Mouse (Mus musculus): ENCODE results near the gene Arhgap32. TPM values are rescaled to one million over a fixed set of nuclear protein-coding genes. Genes with fewer than 3 reads are reported as not detected.

The Arhgap32 gene
- polyA plus RNA-seq, 1 experiment from 2014 or later, result 1.3 TPM

- Histone ChIP-seq H3K9ac (ENCODE audit: low read depth, low read length) (no peak overlapping the region), H3K27me3 (replicated peaks; ENCODE audit: control insufficient read depth, insufficient read depth, low read length) (no peaks in the 10 kb centered on the region), H3K4me2 (no peak overlapping the region), H3K4me3 (ENCODE audit: low read depth, low read length) (no peak overlapping the region), H3K27ac (ENCODE audit: low read depth, low read length) (no peak overlapping the region), H3K4me1 (replicated peaks; ENCODE audit: control insufficient read depth, insufficient read depth, low read length) (no peaks in the 10 kb centered on the region), H3K36me3 (ENCODE audit: control insufficient read depth, insufficient read depth, low read length) (no peaks in the 10 kb centered on the region), H3K9me3 (ENCODE audit: control insufficient read depth, low read length) (no peaks in the 10 kb centered on the region)
- ATAC-seq (replicated peaks; ENCODE audit: low FRiP score), result no peak
- WGBS, result 94% methylated on average over 3 of the region's 3 CpGs
- DNase-seq (ENCODE audit: low spot score), result no peak
Observed at GRCm38 (mm10) chr9:32143451-32143850, 27.5 kb downstream of the Arhgap32 start.

- no peaks in the 10 kb centered on the region for H3K9me3 ChIP-seq (ENCODE audit: control insufficient read depth, low read length)
- no peaks in the 10 kb centered on the region for H3K4me1 ChIP-seq (replicated peaks; ENCODE audit: control insufficient read depth, insufficient read depth, low read length)
- H3K9ac ChIP-seq (ENCODE audit: low read depth, low read length), result no peak overlapping the region
- H3K27ac ChIP-seq (ENCODE audit: low read depth, low read length), result no peak overlapping the region
- DNase-seq (ENCODE audit: low spot score) (no peak), ATAC-seq (replicated peaks; ENCODE audit: low FRiP score) (no peak)
- H3K36me3 ChIP-seq (ENCODE audit: control insufficient read depth, insufficient read depth, low read length), result no peaks in the 10 kb centered on the region
- H3K4me3 ChIP-seq (ENCODE audit: low read depth, low read length), result no peak overlapping the region
- H3K27me3 ChIP-seq (replicated peaks; ENCODE audit: control insufficient read depth, insufficient read depth, low read length), result no peaks in the 10 kb centered on the region
- WGBS, result 69% methylated on average over 12 of the region's 12 CpGs
- no peak overlapping the region for H3K4me2 ChIP-seq
Observed at GRCm38 (mm10) chr9:32146257-32146996, 30.5 kb downstream of the Arhgap32 start.

- no peak overlapping the region for H3K9ac ChIP-seq (ENCODE audit: low read depth, low read length)
- no peak overlapping the region for H3K4me2 ChIP-seq
- ATAC-seq (replicated peaks; ENCODE audit: low FRiP score) (no peak), DNase-seq (ENCODE audit: low spot score) (no peak)
- 70% methylated on average over 3 of the region's 3 CpGs for WGBS
- no peaks in the 10 kb centered on the region for H3K36me3 ChIP-seq (ENCODE audit: control insufficient read depth, insufficient read depth, low read length)
- H3K4me1 ChIP-seq (replicated peaks; ENCODE audit: control insufficient read depth, insufficient read depth, low read length), result no peaks in the 10 kb centered on the region
- H3K9me3 ChIP-seq (ENCODE audit: control insufficient read depth, low read length), result no peaks in the 10 kb centered on the region
- H3K27me3 ChIP-seq (replicated peaks; ENCODE audit: control insufficient read depth, insufficient read depth, low read length), result no peaks in the 10 kb centered on the region
- no peak overlapping the region for H3K4me3 ChIP-seq (ENCODE audit: low read depth, low read length)
- no peak overlapping the region for H3K27ac ChIP-seq (ENCODE audit: low read depth, low read length)
Observed at GRCm38 (mm10) chr9:32149241-32149640, 33.3 kb downstream of the Arhgap32 start.

- DNase-seq (ENCODE audit: low spot score) (no peak), ATAC-seq (replicated peaks; ENCODE audit: low FRiP score) (0 out of 2 replicates have a peak, but pooled peaks have one; percentile 45)
- Histone ChIP-seq H3K4me2 (no peak overlapping the region), H3K9ac (ENCODE audit: low read depth, low read length) (no peak overlapping the region), H3K36me3 (ENCODE audit: control insufficient read depth, insufficient read depth, low read length) (no peaks in the 10 kb centered on the region), H3K4me3 (ENCODE audit: low read depth, low read length) (no peak overlapping the region), H3K27ac (ENCODE audit: low read depth, low read length) (no peak overlapping the region), H3K27me3 (replicated peaks; ENCODE audit: control insufficient read depth, insufficient read depth, low read length) (no peaks in the 10 kb centered on the region), H3K9me3 (ENCODE audit: control insufficient read depth, low read length) (no peaks in the 10 kb centered on the region), H3K4me1 (replicated peaks; ENCODE audit: control insufficient read depth, insufficient read depth, low read length) (no peaks in the 10 kb centered on the region)
- 53% methylated on average over 11 of the region's 11 CpGs for WGBS
Observed at GRCm38 (mm10) chr9:32149836-32150642, 34.1 kb downstream of the Arhgap32 start.

GRCm38 (mm10) chr9:32154727-32155371, 38.9 kb downstream of the Arhgap32 start:
- no peak overlapping the region for H3K4me2 ChIP-seq
- 66% methylated on average over 3 of the region's 3 CpGs for WGBS
- H3K4me3 ChIP-seq (ENCODE audit: low read depth, low read length), result no peak overlapping the region
- H3K9me3 ChIP-seq (ENCODE audit: control insufficient read depth, low read length), result no peaks in the 10 kb centered on the region
- no peaks in the 10 kb centered on the region for H3K36me3 ChIP-seq (ENCODE audit: control insufficient read depth, insufficient read depth, low read length)
- no peak overlapping the region for H3K9ac ChIP-seq (ENCODE audit: low read depth, low read length)
- no peaks in the 10 kb centered on the region for H3K4me1 ChIP-seq (replicated peaks; ENCODE audit: control insufficient read depth, insufficient read depth, low read length)
- no peak for ATAC-seq (replicated peaks; ENCODE audit: low FRiP score)
- H3K27ac ChIP-seq (ENCODE audit: low read depth, low read length), result no peak overlapping the region
- DNase-seq (ENCODE audit: low spot score), result no peak
- H3K27me3 ChIP-seq (replicated peaks; ENCODE audit: control insufficient read depth, insufficient read depth, low read length), result no peaks in the 10 kb centered on the region

- Histone ChIP-seq H3K36me3 (ENCODE audit: control insufficient read depth, insufficient read depth, low read length) (no peaks in the 10 kb centered on the region), H3K4me1 (replicated peaks; ENCODE audit: control insufficient read depth, insufficient read depth, low read length) (no peaks in the 10 kb centered on the region), H3K9me3 (ENCODE audit: control insufficient read depth, low read length) (no peaks in the 10 kb centered on the region), H3K4me2 (no peak overlapping the region), H3K27me3 (replicated peaks; ENCODE audit: control insufficient read depth, insufficient read depth, low read length) (no peaks in the 10 kb centered on the region), H3K27ac (ENCODE audit: low read depth, low read length) (no peak overlapping the region), H3K4me3 (ENCODE audit: low read depth, low read length) (no peak overlapping the region), H3K9ac (ENCODE audit: low read depth, low read length) (no peak overlapping the region)
- ATAC-seq (replicated peaks; ENCODE audit: low FRiP score), result no peak
- 79% methylated on average over 4 of the region's 4 CpGs for WGBS
- no peak for DNase-seq (ENCODE audit: low spot score)
Observed at GRCm38 (mm10) chr9:32156706-32157105, 40.8 kb downstream of the Arhgap32 start.

GRCm38 (mm10) chr9:32157201-32157600, 41.3 kb downstream of the Arhgap32 start:
- no peak overlapping the region for H3K27ac ChIP-seq (ENCODE audit: low read depth, low read length)
- H3K4me2 ChIP-seq, result no peak overlapping the region
- H3K9ac ChIP-seq (ENCODE audit: low read depth, low read length), result no peak overlapping the region
- ATAC-seq (replicated peaks; ENCODE audit: low FRiP score), result no peak
- H3K36me3 ChIP-seq (ENCODE audit: control insufficient read depth, insufficient read depth, low read length), result no peaks in the 10 kb centered on the region
- H3K27me3 ChIP-seq (replicated peaks; ENCODE audit: control insufficient read depth, insufficient read depth, low read length), result no peaks in the 10 kb centered on the region
- no peak overlapping the region for H3K4me3 ChIP-seq (ENCODE audit: low read depth, low read length)
- no peaks in the 10 kb centered on the region for H3K4me1 ChIP-seq (replicated peaks; ENCODE audit: control insufficient read depth, insufficient read depth, low read length)
- 64% methylated on average over 3 of the region's 3 CpGs for WGBS
- no peak for DNase-seq (ENCODE audit: low spot score)
- no peaks in the 10 kb centered on the region for H3K9me3 ChIP-seq (ENCODE audit: control insufficient read depth, low read length)

GRCm38 (mm10) chr9:32158837-32159543, 43.1 kb downstream of the Arhgap32 start:
- Histone ChIP-seq H3K27ac (ENCODE audit: low read depth, low read length) (no peak overlapping the region), H3K27me3 (replicated peaks; ENCODE audit: control insufficient read depth, insufficient read depth, low read length) (no peaks in the 10 kb centered on the region), H3K36me3 (ENCODE audit: control insufficient read depth, insufficient read depth, low read length) (no peaks in the 10 kb centered on the region), H3K9me3 (ENCODE audit: control insufficient read depth, low read length) (no peaks in the 10 kb centered on the region), H3K4me3 (ENCODE audit: low read depth, low read length) (no peak overlapping the region), H3K9ac (ENCODE audit: low read depth, low read length) (no peak overlapping the region), H3K4me2 (no peak overlapping the region), H3K4me1 (replicated peaks; ENCODE audit: control insufficient read depth, insufficient read depth, low read length) (peaks cover 6% of the 10 kb centered on the region; the same call in 1 of the 2 replicates)
- whole genome bisulfite sequencing, result 33% methylated on average over 3 of the region's 3 CpGs
- peak; percentile 65; the same call in 1 of the 2 replicates for ATAC-seq (replicated peaks; ENCODE audit: low FRiP score)
- peak; percentile 39 for DNase-seq (ENCODE audit: low spot score)
